Mouse (Mus musculus): Measurements from ENCODE around the gene Prrg4.

GRCm38 (mm10) chr2:104814181-104814951, 35.3 kb downstream of the Prrg4 start:
- TF ChIP-seq POLR2A (IDR thresholded peaks at IDR 0.05; ENCODE audit: borderline replicate concordance, extremely low read depth, low read depth, low read length) = no peak
- no peak for TF ChIP-seq CTCF (IDR thresholded peaks at IDR 0.05; ENCODE audit: insufficient read depth, low read length)

Data from lung, adult 2 months (tissue).